Comparison of ENCODE assay signal across 8 mouse cellular contexts in the genomic region with DNA sequence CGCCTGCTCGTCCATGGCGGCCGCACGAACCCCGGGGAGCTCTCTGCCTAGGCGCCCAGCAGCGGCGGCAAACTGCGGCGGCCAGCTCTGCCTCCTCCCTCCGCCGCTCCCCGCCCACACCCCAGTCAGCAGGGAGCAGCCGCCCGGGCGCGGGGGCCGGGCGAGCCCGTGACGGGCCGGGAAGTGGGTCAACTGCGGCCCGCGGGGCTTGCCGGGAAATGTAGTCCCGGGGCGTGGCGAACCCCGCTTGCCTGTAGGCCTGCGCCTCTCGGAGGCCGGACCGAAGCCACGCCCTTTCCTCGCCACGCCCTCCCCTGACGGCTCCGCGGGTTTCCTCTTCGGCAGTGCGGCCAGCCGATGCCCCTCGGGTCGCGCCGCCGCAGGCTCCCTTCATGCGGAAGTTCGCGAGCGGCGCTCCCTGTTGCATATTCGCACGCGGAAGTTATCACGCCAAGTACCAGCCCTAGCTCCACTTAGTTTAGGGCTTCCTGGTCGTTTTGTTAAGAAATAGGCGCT. TPM values are rescaled to one million over a fixed set of nuclear protein-coding genes. Genes with fewer than 3 reads are reported as not detected.
DNase-seq lines count a peak whose midpoint lies in the region; ATAC-seq lines count a peak whose summit lies in the region.

No protein-coding gene starts in this region.

- H3K4me1 ChIP-seq in embryonic facial prominence, embryonic 14.5 days (ENCODE audit: control insufficient read depth, insufficient read depth, low read length): peaks cover 16% of the 10 kb centered on the region
- peaks cover 15% of the 10 kb centered on the region for H3K4me1 ChIP-seq in kidney, embryonic 14.5 days (ENCODE audit: control insufficient read depth, insufficient read depth, low read length)
- peaks cover 21% of the 10 kb centered on the region for H3K4me1 ChIP-seq in limb, embryonic 15.5 days

- under 1% methylated on average over 25 of the region's 60 CpGs for WGBS in embryonic facial prominence, embryonic 14.5 days
- under 1% methylated on average over 54 of the region's 60 CpGs for WGBS in kidney, embryonic 14.5 days
- WGBS in limb, embryonic 15.5 days: under 1% methylated on average over 49 of the region's 60 CpGs

- no peaks in the 10 kb centered on the region for H3K27me3 ChIP-seq in embryonic facial prominence, embryonic 14.5 days (replicated peaks; ENCODE audit: control insufficient read depth, insufficient read depth, low read length)
- H3K27me3 ChIP-seq in kidney, embryonic 14.5 days (ENCODE audit: control insufficient read depth, insufficient read depth, low read length): no peaks in the 10 kb centered on the region
- H3K27me3 ChIP-seq in limb, embryonic 15.5 days: no peaks in the 10 kb centered on the region

- H3K27ac ChIP-seq in embryonic facial prominence, embryonic 14.5 days (replicated peaks; ENCODE audit: low read depth, low read length): peak overlapping the region; percentile 86
- peak overlapping the region; percentile 85 for H3K27ac ChIP-seq in kidney, embryonic 14.5 days (ENCODE audit: low read depth, low read length)
- peak overlapping the region; percentile 94 for H3K27ac ChIP-seq in limb, embryonic 15.5 days

- peak; percentile 98 for ATAC-seq in embryonic facial prominence, embryonic 14.5 days (ENCODE audit: low read depth)
- ATAC-seq in kidney, embryonic 14.5 days (ENCODE audit: low FRiP score, low TSS enrichment): peak; percentile 100
- peak; percentile 97 for ATAC-seq in limb, embryonic 15.5 days (ENCODE audit: insufficient number of reproducible peaks, low FRiP score, low TSS enrichment, low read depth)

- peak; percentile 98 for DNase-seq in 3T3-L1 (ENCODE audit: low read depth, low spot score)
- DNase-seq in adrenal gland, postnatal 4 days (ENCODE audit: low spot score in 2 of 2): peak; percentile 98
- peak; percentile 99 for DNase-seq in embryonic facial prominence, embryonic 14.5 days (ENCODE audit: low spot score)
- DNase-seq in heart, adult 9 months (ENCODE audit: low spot score in 2 of 2): peak; percentile 98 to 99
- peak; percentile 100 for DNase-seq in monocyte, adult 2 months (ENCODE audit: low read depth in 1 of 2, low spot score in 2 of 2)
- peak; percentile 100 for DNase-seq in spleen, postnatal 36 days (ENCODE audit: low spot score in 2 of 2)

- H3K36me3 ChIP-seq in embryonic facial prominence, embryonic 14.5 days (ENCODE audit: control insufficient read depth, insufficient read depth, low read length): no peaks in the 10 kb centered on the region
- no peaks in the 10 kb centered on the region for H3K36me3 ChIP-seq in kidney, embryonic 14.5 days (ENCODE audit: control insufficient read depth, insufficient read depth, low read length)
- H3K36me3 ChIP-seq in limb, embryonic 15.5 days: no peaks in the 10 kb centered on the region

- peak overlapping the region; percentile 96 for H3K9ac ChIP-seq in embryonic facial prominence, embryonic 14.5 days (ENCODE audit: low read depth, low read length)
- H3K9ac ChIP-seq in kidney, embryonic 14.5 days (ENCODE audit: low read depth, low read length): peak overlapping the region; percentile 87
- peak overlapping the region; percentile 98 for H3K9ac ChIP-seq in limb, embryonic 15.5 days

- H3K9me3 ChIP-seq in embryonic facial prominence, embryonic 14.5 days (ENCODE audit: control insufficient read depth, low read length): no peaks in the 10 kb centered on the region
- no peaks in the 10 kb centered on the region for H3K9me3 ChIP-seq in kidney, embryonic 14.5 days (ENCODE audit: control insufficient read depth, low read length)
- no peaks in the 10 kb centered on the region for H3K9me3 ChIP-seq in limb, embryonic 15.5 days

- peak overlapping the region; percentile 94 for H3K4me3 ChIP-seq in embryonic facial prominence, embryonic 14.5 days (ENCODE audit: low read depth, low read length)
- peak overlapping the region; percentile 66 for H3K4me3 ChIP-seq in kidney, embryonic 14.5 days (ENCODE audit: low read length)
- peak overlapping the region; percentile 98 for H3K4me3 ChIP-seq in limb, embryonic 15.5 days

- peak overlapping the region; percentile 80 for H3K4me2 ChIP-seq in embryonic facial prominence, embryonic 14.5 days (ENCODE audit: low read depth, low read length)
- peak overlapping the region; percentile 61 for H3K4me2 ChIP-seq in kidney, embryonic 14.5 days (replicated peaks; ENCODE audit: low read depth, low read length)
- H3K4me2 ChIP-seq in limb, embryonic 15.5 days: peak overlapping the region; percentile 74

RNA-seq across cellular contexts. Expression of a gene that starts 0.5 kb away (rescaled TPM):
- 10 to 100 TPM; 32.3 to 33.2 TPM for total RNA-seq in adrenal gland, postnatal 4 days (2021)
- polyA plus RNA-seq in embryonic facial prominence, embryonic 14.5 days (2014; fragmentation: Nextera tagmentation; extraction: Ambion mirVana): 6.9 and 7.0 TPM in 2 replicates
- 6.1 and 8.6 TPM in 2 replicates for polyA plus RNA-seq in kidney, embryonic 14.5 days (2014; fragmentation: Nextera tagmentation; extraction: Ambion mirVana)
- 5.0 and 5.4 TPM in 2 replicates for polyA plus RNA-seq in limb, embryonic 15.5 days (2015; fragmentation: Nextera tagmentation; extraction: Ambion mirVana)

Comparison
In these comparisons a context has a peak if more than half of its experiments do, and no peak if none do; other contexts are left out.
1. Peak in every context shown above with its lines: DNase-seq, ATAC-seq, H3K4me3 ChIP-seq and H3K27ac ChIP-seq.